Mouse (Mus musculus): ENCODE measurements around the gene Plekha4.

Plekha4 gene

GRCm38 (mm10) chr7:45540213-45540612 lies 14.1 kb downstream of the Plekha4 start:
- DNase-seq = no peak

GRCm38 (mm10) chr7:45544525-45544924 lies 18.4 kb downstream of the Plekha4 start:
- DNase-seq = no peak

GRCm38 (mm10) chr7:45549641-45550436 lies 23.7 kb downstream of the Plekha4 start:
- no peak for DNase-seq

- DNase-seq = no peak
Observed at GRCm38 (mm10) chr7:45550821-45551511, 24.8 kb downstream of the Plekha4 start.

- no peak for DNase-seq
Observed at GRCm38 (mm10) chr7:45551512-45551883, 25.4 kb downstream of the Plekha4 start.

GRCm38 (mm10) chr7:45553519-45553918 lies 27.4 kb downstream of the Plekha4 start:
- no peak for DNase-seq

- DNase-seq = no peak
Observed at GRCm38 (mm10) chr7:45553990-45554389, 27.9 kb downstream of the Plekha4 start.

- no peak for DNase-seq
Observed at GRCm38 (mm10) chr7:45554744-45555143, 28.6 kb downstream of the Plekha4 start, which contains the start of gene Hsd17b14. Hsd17b14 (plus strand) TSS chr7:45554893.

GRCm38 (mm10) chr7:45555787-45556186 lies 29.7 kb downstream of the Plekha4 start:
- peak; percentile 78 for DNase-seq

- DNase-seq = no peak
Observed at GRCm38 (mm10) chr7:45558907-45559306, 32.8 kb downstream of the Plekha4 start.

GRCm38 (mm10) chr7:45560241-45560640 lies 34.1 kb downstream of the Plekha4 start:
- DNase-seq = no peak

GRCm38 (mm10) chr7:45560843-45561623 lies 34.9 kb downstream of the Plekha4 start:
- peak; percentile 68 for DNase-seq

- DNase-seq = no peak
Observed at GRCm38 (mm10) chr7:45561624-45562520, 35.7 kb downstream of the Plekha4 start.

GRCm38 (mm10) chr7:45564811-45565210 lies 38.7 kb downstream of the Plekha4 start:
- DNase-seq = no peak

- DNase-seq = no peak
Observed at GRCm38 (mm10) chr7:45565446-45565845, 39.3 kb downstream of the Plekha4 start.

- peak; percentile 26 for DNase-seq
Observed at GRCm38 (mm10) chr7:45567112-45567779, 41.1 kb downstream of the Plekha4 start.

- peak; percentile 94 for DNase-seq
Observed at GRCm38 (mm10) chr7:45567780-45568516, 41.8 kb downstream of the Plekha4 start.

- DNase-seq = no peak
Observed at GRCm38 (mm10) chr7:45568601-45569473, 42.7 kb downstream of the Plekha4 start.

GRCm38 (mm10) chr7:45570103-45570741 lies 44.1 kb downstream of the Plekha4 start, which contains the start of gene Bcat2:
Bcat2 (plus strand) TSS chr7:45570153.
- DNase-seq = peak; percentile 80
